Mouse (Mus musculus): ENCODE measurements around the gene Serpinb6b. TPM values are rescaled to one million over a fixed set of nuclear protein-coding genes. Genes with fewer than 3 reads are reported as not detected.
"Not testable (repeated sequence)": the region's sequence is repeated elsewhere in the genome, so short reads cannot be mapped to it uniquely, and the experiment has no call there.

The Serpinb6b gene
- polyA plus RNA-seq, 1 experiment, result 1.4 TPM

DNA sequence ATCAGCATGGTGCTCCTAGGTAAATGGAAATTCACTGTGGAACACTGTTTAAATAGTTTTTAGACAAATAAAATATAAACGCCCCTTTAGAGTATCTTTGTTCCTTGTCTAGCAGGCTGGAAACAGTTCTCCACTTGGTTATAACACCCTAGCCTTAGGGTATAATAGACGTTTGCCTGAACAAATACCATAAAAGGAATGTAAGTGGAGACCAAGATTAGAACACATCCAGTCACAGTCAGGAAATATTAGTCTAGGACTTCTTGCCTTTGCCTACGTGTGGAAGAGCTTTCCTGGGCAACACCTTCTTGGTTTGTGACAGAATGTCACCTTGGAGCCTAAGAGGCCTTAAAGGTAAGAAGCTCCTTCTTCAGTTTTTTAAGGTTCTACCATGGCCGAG lies 8.5 kb upstream of the Serpinb6b start:
- no peaks in the 10 kb centered on the region for H3K79me2 ChIP-seq (ENCODE audit: control insufficient read depth, insufficient read depth)
- no peak for TF ChIP-seq CEBPB (IDR thresholded peaks at IDR 0.05; ENCODE audit: insufficient read depth, poor library complexity, severe bottlenecking)
- no peak for TF ChIP-seq USF1 (IDR thresholded peaks at IDR 0.05; ENCODE audit: low read depth)
- TF ChIP-seq MYOD1 (IDR thresholded peaks at IDR 0.05; ENCODE audit: control insufficient read depth in 1 of 3, insufficient read length in 2 of 3, low read depth in 2 of 3), result no peak
- TF ChIP-seq TCF3 (IDR thresholded peaks at IDR 0.05; ENCODE audit: insufficient read length, low read depth), result no peak
- TF ChIP-seq MYOG (IDR thresholded peaks at IDR 0.05; ENCODE audit: control insufficient read depth in 1 of 3, insufficient read depth in 1 of 3, insufficient read length in 2 of 3, low read depth in 2 of 3), result no peak
- no peak for TF ChIP-seq REST (IDR thresholded peaks at IDR 0.05; ENCODE audit: insufficient read depth, insufficient read length)
- TF ChIP-seq POLR2AphosphoS2 (IDR thresholded peaks at IDR 0.05; ENCODE audit: insufficient read length, low read depth), result no peak
- no peak for TF ChIP-seq POLR2A (IDR thresholded peaks at IDR 0.05; ENCODE audit: insufficient read length, low read depth)
- TF ChIP-seq E2F4 (IDR thresholded peaks at IDR 0.05; ENCODE audit: insufficient read depth), result no peak
- TF ChIP-seq TCF12 (IDR thresholded peaks at IDR 0.05; ENCODE audit: insufficient read depth, poor library complexity, severe bottlenecking), result no peak
- TF ChIP-seq SRF (IDR thresholded peaks at IDR 0.05; ENCODE audit: control insufficient read depth, insufficient read length, low read depth), result no peak
- no peak for TF ChIP-seq MAX (IDR thresholded peaks at IDR 0.05; ENCODE audit: low read depth)
- no peak overlapping the region for H3ac ChIP-seq (ENCODE audit: control insufficient read depth, insufficient read length)
- no peak overlapping the region for H3K4me3 ChIP-seq
- H3K27me3 ChIP-seq (ENCODE audit: control insufficient read depth, insufficient read depth, insufficient read length), result no peaks in the 10 kb centered on the region
- H3K4me2 ChIP-seq (ENCODE audit: low read depth), result no peak overlapping the region
- no peaks in the 10 kb centered on the region for H3K36me3 ChIP-seq (ENCODE audit: control insufficient read depth, insufficient read depth)

GRCm38 (mm10) chr13:32957917-32958316 lies 7.1 kb upstream of the Serpinb6b start:
- Histone ChIP-seq H3K4me2 (ENCODE audit: low read depth) (no peak overlapping the region), H3ac (ENCODE audit: control insufficient read depth, insufficient read length) (no peak overlapping the region), H3K79me2 (ENCODE audit: control insufficient read depth, insufficient read depth) (no peaks in the 10 kb centered on the region), H3K4me3 (no peak overlapping the region), H3K36me3 (ENCODE audit: control insufficient read depth, insufficient read depth) (no peaks in the 10 kb centered on the region), H3K27me3 (ENCODE audit: control insufficient read depth, insufficient read depth, insufficient read length) (no peaks in the 10 kb centered on the region)
- TF ChIP-seq CEBPB (IDR thresholded peaks at IDR 0.05; ENCODE audit: insufficient read depth, poor library complexity, severe bottlenecking), result no peak
- TF ChIP-seq SRF (IDR thresholded peaks at IDR 0.05; ENCODE audit: control insufficient read depth, insufficient read length, low read depth), result no peak
- no peak for TF ChIP-seq POLR2AphosphoS2 (IDR thresholded peaks at IDR 0.05; ENCODE audit: insufficient read length, low read depth)
- TF ChIP-seq E2F4 (IDR thresholded peaks at IDR 0.05; ENCODE audit: insufficient read depth), result no peak
- no peak for TF ChIP-seq MAX (IDR thresholded peaks at IDR 0.05; ENCODE audit: low read depth)
- TF ChIP-seq USF1 (IDR thresholded peaks at IDR 0.05; ENCODE audit: low read depth), result no peak
- TF ChIP-seq MYOD1 (IDR thresholded peaks at IDR 0.05; ENCODE audit: control insufficient read depth in 1 of 3, insufficient read length in 2 of 3, low read depth in 2 of 3), result no peak
- TF ChIP-seq REST (IDR thresholded peaks at IDR 0.05; ENCODE audit: insufficient read depth, insufficient read length), result no peak
- TF ChIP-seq POLR2A (IDR thresholded peaks at IDR 0.05; ENCODE audit: insufficient read length, low read depth), result no peak
- no peak for TF ChIP-seq TCF12 (IDR thresholded peaks at IDR 0.05; ENCODE audit: insufficient read depth, poor library complexity, severe bottlenecking)
- TF ChIP-seq MYOG (IDR thresholded peaks at IDR 0.05; ENCODE audit: control insufficient read depth in 1 of 3, insufficient read depth in 1 of 3, insufficient read length in 2 of 3, low read depth in 2 of 3), result no peak
- TF ChIP-seq TCF3 (IDR thresholded peaks at IDR 0.05; ENCODE audit: insufficient read length, low read depth), result no peak

- H3K36me3 ChIP-seq (ENCODE audit: control insufficient read depth, insufficient read depth); H3K27me3 ChIP-seq (ENCODE audit: control insufficient read depth, insufficient read depth, insufficient read length); H3K4me2 ChIP-seq (ENCODE audit: low read depth); H3ac ChIP-seq (ENCODE audit: control insufficient read depth, insufficient read length); H3K4me3 ChIP-seq; H3K79me2 ChIP-seq (ENCODE audit: control insufficient read depth, insufficient read depth): not testable (repeated sequence)
These were observed 6.5 kb upstream of the Serpinb6b start for GRCm38 (mm10) chr13:32958521-32958920.

DNA sequence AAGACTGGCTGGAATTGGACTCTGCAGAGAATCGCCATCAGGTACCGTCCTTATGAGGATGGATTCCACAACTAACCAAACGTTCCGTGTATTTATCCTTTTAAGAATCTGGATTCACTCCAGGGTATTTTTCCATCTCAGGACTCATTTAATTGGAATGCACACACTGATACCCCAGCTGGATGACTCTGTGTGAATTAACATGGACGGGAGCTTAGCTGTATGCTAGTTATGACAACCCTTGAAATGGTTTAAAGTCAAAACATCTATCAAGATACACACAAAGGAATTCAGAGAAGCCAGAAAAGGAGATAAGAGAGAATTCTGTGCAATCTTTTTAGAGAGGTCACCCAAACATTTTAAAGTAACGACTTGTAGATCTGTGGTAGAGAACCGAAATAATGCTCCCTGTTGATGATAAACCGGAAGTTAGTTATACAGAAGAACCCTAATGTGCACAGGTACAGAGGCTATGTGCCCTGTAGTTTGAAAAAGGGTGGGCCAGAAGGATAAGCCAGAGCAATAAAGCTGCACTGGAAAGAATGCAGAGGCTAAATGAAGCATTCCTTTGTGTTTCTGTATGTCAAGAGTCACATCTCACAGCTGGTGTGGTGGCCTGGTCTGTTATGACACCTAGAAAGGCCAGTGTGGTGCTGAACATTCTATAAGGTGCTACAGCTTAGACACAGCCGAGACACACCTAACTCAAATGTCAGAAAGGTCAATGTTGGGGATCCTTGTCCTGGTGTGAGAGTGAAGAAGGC lies 837 bp upstream of the Serpinb6b start:
- TF ChIP-seq E2F4 (IDR thresholded peaks at IDR 0.05; ENCODE audit: insufficient read depth) (no peak), REST (IDR thresholded peaks at IDR 0.05; ENCODE audit: insufficient read depth, insufficient read length) (no peak), SRF (IDR thresholded peaks at IDR 0.05; ENCODE audit: control insufficient read depth, insufficient read length, low read depth) (no peak), MYOD1 (IDR thresholded peaks at IDR 0.05; ENCODE audit: control insufficient read depth in 1 of 3, insufficient read length in 2 of 3, low read depth in 2 of 3) (no peak), POLR2AphosphoS2 (IDR thresholded peaks at IDR 0.05; ENCODE audit: insufficient read length, low read depth) (no peak), USF1 (IDR thresholded peaks at IDR 0.05; ENCODE audit: low read depth) (no peak), CEBPB (IDR thresholded peaks at IDR 0.05; ENCODE audit: insufficient read depth, poor library complexity, severe bottlenecking) (no peak), MYOG (IDR thresholded peaks at IDR 0.05; ENCODE audit: control insufficient read depth in 1 of 3, insufficient read depth in 1 of 3, insufficient read length in 2 of 3, low read depth in 2 of 3) (no peak), MAX (IDR thresholded peaks at IDR 0.05; ENCODE audit: low read depth) (no peak), POLR2A (IDR thresholded peaks at IDR 0.05; ENCODE audit: insufficient read length, low read depth) (no peak), TCF3 (IDR thresholded peaks at IDR 0.05; ENCODE audit: insufficient read length, low read depth) (no peak)
- H3K4me3 ChIP-seq, result no peak overlapping the region
- no peaks in the 10 kb centered on the region for H3K36me3 ChIP-seq (ENCODE audit: control insufficient read depth, insufficient read depth)
- H3K79me2 ChIP-seq (ENCODE audit: control insufficient read depth, insufficient read depth), result no peaks in the 10 kb centered on the region
- H3ac ChIP-seq (ENCODE audit: control insufficient read depth, insufficient read length), result no peak overlapping the region
- peak overlapping the region; percentile 48 for H3K4me2 ChIP-seq (ENCODE audit: low read depth)
- no peaks in the 10 kb centered on the region for H3K27me3 ChIP-seq (ENCODE audit: control insufficient read depth, insufficient read depth, insufficient read length)

DNA sequence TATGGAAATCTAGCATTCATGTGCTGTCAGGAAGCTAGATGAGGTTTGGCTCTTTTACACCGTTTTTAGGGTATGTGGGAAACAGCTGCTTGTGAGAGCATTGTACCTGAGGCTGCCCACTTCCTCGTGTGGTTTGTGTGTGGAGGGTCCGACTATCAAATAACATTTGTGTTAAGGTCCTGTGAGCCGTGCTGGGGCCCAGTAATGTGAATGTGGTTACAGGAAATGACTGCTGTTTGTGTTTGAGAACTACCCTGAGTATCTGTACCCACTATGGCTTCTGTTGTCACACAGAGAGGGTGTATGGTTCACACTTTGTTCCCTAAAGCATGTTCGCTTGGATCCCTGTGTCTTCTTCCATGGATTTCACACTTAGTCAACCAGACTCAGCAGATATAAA lies 1.1 kb downstream of the Serpinb6b start:
- H3K79me2 ChIP-seq (ENCODE audit: control insufficient read depth, insufficient read depth), result no peaks in the 10 kb centered on the region
- no peak for TF ChIP-seq E2F4 (IDR thresholded peaks at IDR 0.05; ENCODE audit: insufficient read depth)
- no peak for TF ChIP-seq POLR2A (IDR thresholded peaks at IDR 0.05; ENCODE audit: insufficient read length, low read depth)
- no peak for TF ChIP-seq MYOD1 (IDR thresholded peaks at IDR 0.05; ENCODE audit: control insufficient read depth in 1 of 3, insufficient read length in 2 of 3, low read depth in 2 of 3)
- TF ChIP-seq CEBPB (IDR thresholded peaks at IDR 0.05; ENCODE audit: insufficient read depth, poor library complexity, severe bottlenecking), result no peak
- TF ChIP-seq USF1 (IDR thresholded peaks at IDR 0.05; ENCODE audit: low read depth), result no peak
- TF ChIP-seq SRF (IDR thresholded peaks at IDR 0.05; ENCODE audit: control insufficient read depth, insufficient read length, low read depth), result no peak
- no peak for TF ChIP-seq MYOG (IDR thresholded peaks at IDR 0.05; ENCODE audit: control insufficient read depth in 1 of 3, insufficient read depth in 1 of 3, insufficient read length in 2 of 3, low read depth in 2 of 3)
- TF ChIP-seq POLR2AphosphoS2 (IDR thresholded peaks at IDR 0.05; ENCODE audit: insufficient read length, low read depth), result no peak
- no peak for TF ChIP-seq TCF12 (IDR thresholded peaks at IDR 0.05; ENCODE audit: insufficient read depth, poor library complexity, severe bottlenecking)
- TF ChIP-seq TCF3 (IDR thresholded peaks at IDR 0.05; ENCODE audit: insufficient read length, low read depth), result no peak
- TF ChIP-seq REST (IDR thresholded peaks at IDR 0.05; ENCODE audit: insufficient read depth, insufficient read length), result no peak
- no peak for TF ChIP-seq MAX (IDR thresholded peaks at IDR 0.05; ENCODE audit: low read depth)
- no peaks in the 10 kb centered on the region for H3K36me3 ChIP-seq (ENCODE audit: control insufficient read depth, insufficient read depth)
- H3K4me3 ChIP-seq, result no peak overlapping the region
- H3ac ChIP-seq (ENCODE audit: control insufficient read depth, insufficient read length), result no peak overlapping the region
- H3K27me3 ChIP-seq (ENCODE audit: control insufficient read depth, insufficient read depth, insufficient read length), result no peaks in the 10 kb centered on the region
- no peak overlapping the region for H3K4me2 ChIP-seq (ENCODE audit: low read depth)

Measured in myocyte (in vitro differentiated cells).